Mouse (Mus musculus): Measurements from ENCODE around the gene Me1. TPM values are rescaled to one million over a fixed set of nuclear protein-coding genes. Genes with fewer than 3 reads are reported as not detected.

The Me1 gene
- polyA plus RNA-seq, 1 experiment from 2014 or later: 51.1 TPM

DNA sequence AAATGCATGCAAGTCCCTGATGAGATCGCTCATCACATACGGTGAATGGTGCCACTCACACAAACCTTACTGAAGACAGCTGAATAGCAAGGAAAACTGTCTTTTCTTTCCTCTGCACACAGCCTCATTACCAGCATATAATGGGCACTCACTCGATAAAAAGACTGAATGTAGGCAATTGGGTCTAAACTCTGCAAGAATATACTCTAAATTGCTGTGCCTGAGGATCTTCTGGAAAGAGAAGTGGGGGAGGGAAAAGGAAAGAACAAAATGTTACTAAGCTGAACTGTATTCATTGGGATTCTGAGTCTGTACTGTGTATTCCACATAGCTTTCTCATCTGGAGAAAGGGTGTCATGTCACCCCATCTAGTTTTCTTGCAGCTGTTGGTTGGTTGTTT is 152.3 kb downstream of the Me1 start:
- H3K4me3 ChIP-seq: no peak overlapping the region
- no peak overlapping the region for H3K27ac ChIP-seq (ENCODE audit: poor library complexity, severe bottlenecking)
- no peak for ATAC-seq (ENCODE audit: insufficient number of reproducible peaks, low FRiP score)
- no peak overlapping the region for H3K9ac ChIP-seq
- H3K4me1 ChIP-seq (replicated peaks): no peaks in the 10 kb centered on the region
- no peaks in the 10 kb centered on the region for H3K27me3 ChIP-seq (replicated peaks)
- 91% methylated on average over 3 of the region's 3 CpGs for WGBS
- H3K4me2 ChIP-seq: no peak overlapping the region
- H3K9me3 ChIP-seq (replicated peaks): no peaks in the 10 kb centered on the region
- H3K36me3 ChIP-seq: peaks cover 55% of the 10 kb centered on the region

DNA sequence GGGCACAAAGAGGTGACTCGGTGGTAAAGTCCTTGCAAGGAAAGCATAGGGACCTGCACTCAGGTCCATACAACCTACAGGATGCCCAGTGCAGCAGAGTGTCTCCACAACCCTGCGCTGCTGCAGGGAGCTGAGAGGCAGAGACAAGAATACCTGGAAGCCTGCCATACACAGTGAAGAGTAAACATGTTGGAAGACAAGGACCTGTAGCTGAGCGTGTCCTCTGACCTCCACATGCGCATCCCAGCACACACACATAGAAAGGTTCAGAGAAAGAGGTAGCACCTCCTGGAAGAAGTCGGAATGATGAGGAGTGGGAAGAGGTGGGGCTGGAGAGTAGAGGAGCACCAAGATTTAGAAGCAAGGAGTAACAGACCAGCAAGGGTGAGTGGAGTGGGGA is 161.7 kb downstream of the Me1 start:
- Histone ChIP-seq H3K27ac (ENCODE audit: poor library complexity, severe bottlenecking) (no peak overlapping the region), H3K9ac (no peak overlapping the region), H3K27me3 (replicated peaks) (no peaks in the 10 kb centered on the region), H3K4me3 (no peak overlapping the region), H3K36me3 (peaks cover 29% of the 10 kb centered on the region), H3K4me1 (replicated peaks) (no peaks in the 10 kb centered on the region), H3K4me2 (no peak overlapping the region), H3K9me3 (replicated peaks) (no peaks in the 10 kb centered on the region)
- ATAC-seq (ENCODE audit: insufficient number of reproducible peaks, low FRiP score): no peak
- WGBS: 80% methylated on average over 5 of the region's 5 CpGs

Other genes starting within 250 kb of the Me1 start
- gene Ube2cbp, start 231.0 kb downstream of the Me1 start, polyA plus RNA-seq (2016; fragmentation: Nextera tagmentation; extraction: Ambion mirVana): 4.6 and 5.0 TPM in 2 replicates
- 11.7 and 13.0 TPM in 2 replicates for gene Dop1a, start 228.8 kb downstream of the Me1 start, polyA plus RNA-seq (2016; fragmentation: Nextera tagmentation; extraction: Ambion mirVana)
- 25.2 and 25.7 TPM in 2 replicates for gene Pgm3, start 124.1 kb downstream of the Me1 start, polyA plus RNA-seq (2016; fragmentation: Nextera tagmentation; extraction: Ambion mirVana)
- gene Rwdd2a, start 124.0 kb downstream of the Me1 start, polyA plus RNA-seq (2016; fragmentation: Nextera tagmentation; extraction: Ambion mirVana): 4.0 and 4.4 TPM in 2 replicates
- 32.7 and 34.7 TPM in 2 replicates for gene Prss35, start 47.7 kb upstream of the Me1 start, polyA plus RNA-seq (2016; fragmentation: Nextera tagmentation; extraction: Ambion mirVana)
- gene Snap91, start 184.7 kb upstream of the Me1 start, polyA plus RNA-seq (2016; fragmentation: Nextera tagmentation; extraction: Ambion mirVana): 77.2 and 84.2 TPM in 2 replicates